Mouse (Mus musculus): Measurements from ENCODE around the gene D930007J09Rik. TPM values are rescaled to one million over a fixed set of nuclear protein-coding genes. Genes with fewer than 3 reads are reported as not detected.

The D930007J09Rik gene
- polyA plus RNA-seq (2021; fragmentation: Nextera tagmentation), result not detected in 2 replicates
- long read RNA-seq, experiment 1, partial matches to known transcripts, result 0 of 2 reads
- long read RNA-seq, experiment 1, other reads (novel, unspliced or antisense), result 0 of 2 reads
- long read RNA-seq, experiment 2, partial matches to known transcripts, result 0 of 3 reads
- long read RNA-seq, experiment 2, other reads (novel, unspliced or antisense), result 0 of 3 reads

DNA sequence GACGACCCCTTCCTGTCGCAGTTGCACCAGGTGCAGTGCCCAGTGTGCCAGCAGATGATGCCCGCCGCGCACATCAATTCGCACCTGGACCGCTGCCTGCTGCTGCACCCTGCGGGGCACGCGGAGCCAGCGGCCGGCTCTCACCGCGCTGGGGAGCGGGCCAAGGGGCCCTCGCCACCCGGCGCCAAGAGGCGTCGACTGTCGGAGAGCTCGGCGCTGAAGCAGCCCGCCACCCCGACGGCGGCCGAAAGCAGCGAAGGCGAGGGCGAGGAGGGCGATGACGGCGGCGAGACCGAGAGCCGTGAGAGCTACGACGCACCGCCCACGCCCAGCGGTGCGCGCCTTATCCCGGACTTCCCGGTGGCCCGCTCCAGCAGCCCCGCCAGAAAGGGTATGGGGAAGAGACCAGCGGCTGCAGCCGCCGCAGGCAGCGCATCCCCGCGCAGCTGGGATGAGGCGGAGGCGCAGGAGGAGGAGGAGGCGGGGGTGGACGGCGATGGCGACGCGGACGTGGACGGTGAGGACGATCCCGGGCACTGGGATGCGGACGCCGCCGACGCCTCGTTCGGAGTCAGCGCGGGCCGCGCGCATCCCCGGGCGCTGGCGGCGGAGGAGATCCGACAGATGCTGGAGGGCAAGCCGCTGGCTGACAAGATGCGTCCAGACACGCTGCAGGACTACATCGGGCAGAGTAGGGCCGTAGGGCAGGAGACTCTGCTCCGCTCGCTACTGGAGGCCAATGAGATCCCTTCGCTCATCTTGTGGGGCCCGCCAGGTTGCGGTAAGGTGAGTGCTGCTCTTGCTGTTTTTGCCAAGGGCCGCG is at the start of gene D930007J09Rik:
TSS of gene D930007J09Rik (minus strand) at position 591 of the 823 bp plus-strand sequence.

GRCm38 (mm10) chr13:32850668-32851404 is 48.2 kb upstream of the D930007J09Rik start, which contains the start of gene Serpinb1a:
Gene Serpinb1a (minus strand): TSS chr13:32851185.

GRCm38 (mm10) chr13:32801693-32802221 is 892 bp downstream of the D930007J09Rik start, which contains the start of gene Wrnip1:
Gene Wrnip1 (plus strand): TSS chr13:32802038.

DNA sequence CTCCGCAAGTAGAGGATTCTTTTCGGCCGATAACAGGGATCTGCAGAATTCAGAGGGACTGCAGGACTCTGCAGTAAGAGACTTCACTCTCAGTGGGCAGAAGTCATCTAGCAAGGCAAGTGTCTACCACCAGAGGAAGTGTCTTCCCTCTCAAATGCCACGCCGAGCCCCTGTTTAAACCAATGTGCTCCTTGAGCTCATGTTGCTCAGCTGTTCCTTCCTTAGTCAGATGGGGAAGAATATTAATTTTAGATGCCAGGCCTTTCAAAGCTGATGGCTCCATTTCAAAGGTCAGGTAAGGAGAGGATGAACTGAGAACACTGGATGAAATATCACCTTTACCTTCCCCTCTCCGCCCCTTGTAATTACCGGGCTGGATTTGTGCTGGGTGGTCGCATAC is 18.8 kb downstream of the D930007J09Rik start, which contains the start of gene Mylk4:
TSS of gene Mylk4 (minus strand) at position 139 of the 400 bp plus-strand sequence.

Other genes starting within 250 kb of the D930007J09Rik start
- 0.08 TPM in 1 of 2 replicates, not detected in the other for gene Mylk4, start 18.9 kb downstream of the D930007J09Rik start, polyA plus RNA-seq (2021; fragmentation: Nextera tagmentation)
- 33.9 and 43.8 TPM in 2 replicates for gene Wrnip1, start 811 bp downstream of the D930007J09Rik start, polyA plus RNA-seq (2021; fragmentation: Nextera tagmentation)
- gene Serpinb1a, start 48.3 kb upstream of the D930007J09Rik start, polyA plus RNA-seq (2021; fragmentation: Nextera tagmentation), result 17.5 and 22.5 TPM in 2 replicates
- not detected in 2 replicates for gene Serpinb1c, start 95.4 kb upstream of the D930007J09Rik start, polyA plus RNA-seq (2021; fragmentation: Nextera tagmentation)
- 1.6 and 1.9 TPM in 2 replicates for gene Serpinb6b, start 162.4 kb upstream of the D930007J09Rik start, polyA plus RNA-seq (2021; fragmentation: Nextera tagmentation)
- gene Serpinb9, start 200.4 kb upstream of the D930007J09Rik start, polyA plus RNA-seq (2021; fragmentation: Nextera tagmentation), result 4.0 and 5.5 TPM in 2 replicates
- not detected in 2 replicates for gene Serpinb9b, start 224.6 kb upstream of the D930007J09Rik start, polyA plus RNA-seq (2021; fragmentation: Nextera tagmentation)

Measured in layer of hippocampus, adult 6 months (tissue).